Mouse (Mus musculus) natural killer cell, adult 2 months (primary cell): ENCODE measurements around the gene Tnpo1.

Experiments used
- DNase-seq, 2 experiments: peaks; one replicate each; pipeline ENCODE4 v3.0.0; 2022; ENCODE audit warnings: low spot score in 2 of 2

Gene Tnpo1

DNA sequence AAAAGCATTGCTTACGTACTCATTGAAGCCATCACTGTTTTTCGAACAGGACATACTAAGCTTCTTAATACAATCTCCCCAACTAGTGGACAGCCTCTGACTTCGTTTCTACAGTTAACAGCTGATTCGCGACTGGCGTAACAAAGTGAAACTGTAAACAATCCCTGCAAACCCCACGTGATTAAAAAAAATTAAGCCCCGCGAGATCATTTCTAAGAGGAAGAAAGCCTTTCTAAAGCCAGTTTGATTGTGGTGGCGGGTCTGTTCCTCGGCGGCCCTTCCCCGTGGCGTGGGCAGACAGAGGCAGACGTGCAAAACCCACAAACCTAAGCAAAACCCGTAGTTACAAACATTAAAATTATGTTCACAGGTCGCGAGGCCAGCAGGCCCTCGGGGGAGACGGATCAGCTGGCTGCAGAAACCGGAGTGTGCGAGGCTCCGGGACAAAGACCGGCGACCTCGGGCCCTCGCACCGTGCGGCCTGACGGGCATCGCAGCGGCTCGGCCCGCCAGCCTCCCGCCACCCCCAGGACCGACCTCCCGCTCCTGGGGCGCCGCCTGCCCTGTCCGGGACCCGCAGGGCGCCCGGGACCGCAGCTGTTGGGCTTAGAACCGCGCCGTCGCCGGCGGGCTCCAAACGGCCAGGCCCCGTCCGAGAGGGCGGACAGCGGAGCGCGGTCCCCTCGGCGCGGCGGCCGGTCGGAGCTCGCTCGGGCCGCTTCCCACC, 535 bp downstream of the Tnpo1 start:
- peak; percentile 80 to 83 for DNase-seq

DNA sequence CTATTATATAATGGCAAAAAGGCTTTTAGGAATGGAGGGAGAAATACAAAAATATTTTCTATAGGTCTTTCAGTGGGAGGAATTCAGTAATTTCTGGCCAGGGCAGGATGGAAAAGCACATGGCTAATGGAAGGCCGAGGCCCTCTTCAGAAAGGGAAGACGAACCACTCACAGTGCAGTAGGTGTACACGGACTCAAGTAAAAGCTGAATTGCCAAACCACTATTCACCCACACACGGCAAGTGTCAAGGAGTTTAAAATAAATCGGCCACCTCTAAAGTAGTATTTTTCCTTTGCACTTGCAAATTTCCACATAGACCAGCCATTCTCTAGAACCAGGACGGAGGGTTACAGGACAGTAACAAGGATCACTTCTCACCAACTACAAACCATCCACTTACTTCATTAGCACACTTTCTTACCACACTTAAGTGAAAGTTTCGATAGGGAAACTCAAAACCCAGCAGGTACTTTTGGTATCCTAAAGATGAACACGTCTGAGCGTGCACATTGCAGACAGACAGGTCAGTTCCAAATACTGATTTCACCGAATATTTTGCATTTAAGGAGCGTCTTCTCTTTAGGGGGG, 1.2 kb downstream of the Tnpo1 start:
- DNase-seq: peak in 1 of 2 experiments; percentile 8

DNA sequence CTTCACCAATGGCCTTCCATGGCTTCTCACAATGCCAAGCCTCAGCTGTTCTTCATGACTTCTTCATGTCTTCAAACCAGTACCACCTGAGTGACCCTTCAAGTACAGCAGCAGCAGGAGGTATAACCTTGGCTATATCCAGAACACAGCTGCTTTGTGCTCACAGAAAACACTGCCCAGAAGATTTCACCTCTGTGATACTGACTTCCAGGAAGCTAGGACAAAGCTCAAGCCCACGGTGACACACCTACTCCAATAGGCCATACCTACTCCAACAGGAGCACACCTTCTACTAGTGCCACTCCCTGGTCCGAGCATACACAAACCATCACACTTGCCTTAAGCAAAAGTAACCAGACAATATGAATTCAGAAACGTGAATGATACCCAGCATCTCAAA, 3.4 kb downstream of the Tnpo1 start:
- DNase-seq: no peak

DNA sequence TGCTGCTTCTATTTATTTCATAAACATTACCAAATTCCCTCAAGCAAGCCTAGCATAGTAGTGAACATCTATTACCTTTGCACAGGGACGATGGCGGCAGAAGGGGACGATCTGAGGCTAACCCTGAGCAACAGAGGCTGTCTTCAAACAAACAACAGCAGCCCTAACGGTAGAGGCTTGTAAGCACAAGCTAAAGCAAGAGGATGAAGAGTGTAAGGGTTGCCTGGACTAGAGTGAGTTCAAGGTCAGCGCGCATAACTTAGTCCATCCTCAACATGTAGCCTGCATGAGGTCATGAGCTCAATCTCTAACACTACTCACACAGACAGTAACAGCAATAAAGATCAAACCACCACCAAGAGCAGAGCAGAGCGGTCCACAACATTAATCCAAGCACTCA, 4.9 kb downstream of the Tnpo1 start:
- DNase-seq: no peak

DNA sequence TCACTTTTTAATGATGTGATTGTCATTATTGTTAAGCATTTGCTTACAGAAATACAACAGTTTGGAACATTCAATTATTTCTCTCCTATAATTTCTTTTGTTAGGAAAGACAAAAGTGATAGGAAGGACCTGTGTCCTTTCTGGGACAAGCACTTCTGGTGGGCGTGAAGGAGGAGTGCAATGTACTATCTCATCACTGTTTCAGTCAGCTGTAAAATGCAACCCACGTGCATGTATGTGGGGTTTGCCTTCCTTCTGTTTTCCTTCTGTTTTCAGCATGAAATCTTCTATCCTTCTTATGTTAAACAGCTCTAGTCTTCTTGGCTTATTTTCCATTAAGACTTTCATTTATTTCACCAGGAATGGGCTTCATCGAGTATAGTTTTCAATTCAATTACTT, 5.9 kb downstream of the Tnpo1 start:
- DNase-seq: no peak

DNA sequence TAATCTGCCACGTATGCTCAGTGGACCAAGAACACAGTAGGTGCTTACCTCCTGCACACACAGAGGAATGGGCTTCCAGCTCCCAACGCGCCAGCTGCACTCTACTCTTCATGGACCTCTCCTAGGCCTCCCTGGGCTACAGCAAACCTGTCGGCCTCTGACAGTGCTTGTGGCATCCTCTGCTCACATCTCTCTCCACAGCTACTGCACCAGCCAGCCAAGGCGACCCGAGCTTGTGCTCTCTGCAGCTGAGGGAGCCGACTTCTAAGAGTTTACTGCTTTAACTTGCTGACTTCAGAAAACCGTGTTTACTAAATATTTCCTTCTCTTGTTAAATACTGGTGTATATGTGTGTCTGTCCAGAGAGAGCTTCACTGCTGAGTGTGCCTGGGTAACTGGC, 6.5 kb downstream of the Tnpo1 start:
- no peak for DNase-seq

DNA sequence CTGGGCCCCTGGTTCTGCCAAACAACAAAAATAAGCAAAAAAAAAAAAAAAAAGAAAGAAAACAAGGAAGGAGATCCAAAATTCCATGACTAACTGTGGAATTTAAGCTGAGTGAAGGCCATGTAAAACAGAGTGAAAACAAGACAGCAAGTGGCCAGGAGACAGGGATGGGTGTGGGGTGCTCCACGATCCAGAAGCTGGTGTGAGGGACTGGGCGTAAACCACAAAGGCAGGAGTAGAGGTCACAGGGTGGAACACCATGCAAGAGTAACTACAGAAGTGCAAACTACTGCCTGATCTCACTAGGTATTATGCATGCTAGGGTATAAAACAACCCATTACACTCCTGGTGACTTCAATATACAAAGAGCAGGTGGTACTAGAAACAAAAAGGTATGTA, 8.3 kb downstream of the Tnpo1 start:
- no peak for DNase-seq

DNA sequence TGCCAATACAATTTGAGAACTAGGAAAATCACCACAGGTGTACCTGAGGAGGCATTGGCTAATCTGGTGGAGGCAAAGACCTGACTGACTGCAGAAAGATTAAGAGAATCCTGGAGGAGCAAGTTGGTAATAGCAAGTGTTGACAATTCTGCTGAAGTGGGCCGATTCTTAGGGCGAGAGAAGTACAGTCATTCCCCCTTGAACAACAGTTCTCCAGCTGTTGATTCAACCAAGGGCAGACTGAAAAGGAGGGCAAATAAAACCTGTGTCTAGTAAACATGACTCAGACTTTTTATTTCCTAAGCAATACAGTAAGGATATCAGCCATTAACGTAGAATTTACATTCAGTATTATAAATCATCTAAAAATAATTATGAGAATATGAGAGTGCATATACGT, 10.6 kb downstream of the Tnpo1 start:
- DNase-seq: no peak

DNA sequence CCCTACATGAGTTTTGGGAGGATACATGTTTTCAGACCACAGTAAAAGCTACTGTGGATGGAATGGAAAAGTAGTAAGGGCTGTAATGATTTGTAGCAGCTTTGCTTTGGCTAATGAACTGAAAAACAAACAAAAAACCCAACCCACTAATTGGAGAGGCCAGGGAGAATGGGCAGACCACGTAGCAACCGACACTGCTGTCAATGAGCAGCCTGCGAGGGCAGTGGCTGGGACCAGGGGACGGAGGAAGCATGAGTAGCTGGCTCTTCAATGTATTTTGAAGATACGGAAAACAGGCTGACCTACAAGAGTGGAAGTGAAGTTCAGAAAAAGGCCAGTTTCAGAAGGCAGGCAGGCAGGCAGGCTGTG, 11.4 kb downstream of the Tnpo1 start:
- DNase-seq: no peak

DNA sequence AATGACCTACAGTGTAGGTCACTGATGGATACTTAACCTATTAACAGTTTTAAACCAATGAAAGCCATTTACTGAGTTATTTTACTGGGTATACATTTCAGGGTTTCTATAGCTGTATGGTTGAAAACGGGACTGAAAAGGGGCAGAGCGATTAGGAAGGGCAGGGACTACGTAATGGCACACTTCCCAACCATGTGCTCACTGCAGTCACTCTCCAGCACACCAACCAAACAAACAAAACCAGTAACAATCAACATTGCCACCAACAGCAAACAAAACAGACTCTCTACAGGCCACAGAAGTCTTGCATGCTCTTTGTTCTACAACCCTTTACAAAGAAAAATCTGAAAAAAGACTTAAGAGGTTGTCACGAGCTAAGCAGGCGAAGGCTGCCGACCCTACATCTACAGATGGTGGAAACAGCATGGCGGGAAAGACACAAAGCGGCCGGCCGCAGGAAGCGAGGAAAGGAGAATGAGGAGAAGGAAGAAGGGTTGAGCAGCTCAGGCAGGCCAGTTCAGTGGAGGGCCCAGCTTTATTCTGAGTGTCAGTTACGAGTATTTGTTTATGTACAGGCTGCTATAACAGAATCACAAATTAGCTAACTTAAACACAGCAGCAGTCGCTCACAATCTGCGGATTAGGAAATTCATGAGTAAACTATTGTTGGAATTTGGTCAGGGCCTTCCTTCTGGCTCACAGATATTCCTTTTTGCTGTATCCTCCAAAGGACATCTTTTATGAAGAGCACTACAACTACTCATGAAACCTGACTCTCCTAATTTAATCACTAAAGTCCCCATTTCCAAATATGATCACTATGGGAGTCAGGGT, 12.0 kb downstream of the Tnpo1 start:
- DNase-seq: no peak

DNA sequence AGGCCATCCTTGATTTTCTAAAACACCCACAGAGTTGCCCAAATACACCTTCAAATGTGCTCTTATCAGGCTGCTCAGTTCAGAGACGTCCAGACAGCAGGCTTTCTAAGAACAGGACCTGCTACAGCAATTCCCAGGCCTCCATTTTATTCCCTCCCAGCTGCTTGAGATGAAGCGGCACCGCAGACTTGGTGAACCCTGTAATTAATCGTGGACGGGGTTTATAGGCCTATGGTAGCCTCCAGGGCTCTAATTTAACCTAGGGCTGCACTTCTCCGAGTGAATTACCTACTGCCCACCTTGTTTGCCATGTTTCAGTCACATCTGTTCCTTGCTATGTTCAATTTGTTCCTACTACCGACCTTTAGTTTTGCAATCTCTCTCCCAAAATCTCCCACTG, 13.0 kb downstream of the Tnpo1 start:
- DNase-seq: no peak

DNA sequence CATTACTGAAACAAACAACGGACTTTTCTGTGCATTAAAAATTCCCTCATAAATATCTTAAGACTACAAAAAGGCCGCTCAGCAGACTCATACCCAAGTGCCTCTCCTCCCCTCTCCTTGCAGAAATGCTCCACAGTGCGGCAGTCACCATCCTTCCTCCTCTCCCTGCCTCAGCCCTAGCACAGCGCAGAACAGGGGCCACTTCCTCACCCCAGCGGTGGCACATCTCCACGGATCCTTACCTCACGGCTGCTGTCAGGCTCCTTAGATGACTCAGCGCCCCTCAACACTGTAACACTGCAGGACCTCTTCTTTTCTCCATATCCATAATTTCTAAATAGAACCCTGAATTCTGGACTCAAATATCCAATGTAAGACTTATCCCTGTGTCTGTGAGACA, 13.6 kb downstream of the Tnpo1 start:
- DNase-seq: peak in 1 of 2 experiments; percentile 34

DNA sequence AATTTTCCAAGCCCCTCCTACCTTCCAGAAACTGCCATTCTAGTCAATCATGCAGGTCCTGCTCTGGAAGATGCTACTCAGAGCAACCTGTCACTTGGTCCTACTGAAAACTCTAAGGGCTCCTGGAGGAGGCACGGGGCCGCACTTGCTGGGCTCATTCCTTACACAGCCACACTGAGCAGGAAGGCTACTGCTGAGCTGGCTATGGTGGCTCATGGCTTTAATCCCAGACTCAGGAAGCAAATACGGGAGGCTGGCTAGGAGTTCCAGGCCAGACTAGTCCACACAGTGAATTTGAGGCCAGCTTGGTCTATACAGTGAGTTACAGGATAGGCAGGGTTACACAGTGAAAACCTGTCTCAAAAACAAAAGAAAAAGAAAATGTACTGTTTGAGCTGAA, 15.4 kb downstream of the Tnpo1 start:
- no peak for DNase-seq

DNA sequence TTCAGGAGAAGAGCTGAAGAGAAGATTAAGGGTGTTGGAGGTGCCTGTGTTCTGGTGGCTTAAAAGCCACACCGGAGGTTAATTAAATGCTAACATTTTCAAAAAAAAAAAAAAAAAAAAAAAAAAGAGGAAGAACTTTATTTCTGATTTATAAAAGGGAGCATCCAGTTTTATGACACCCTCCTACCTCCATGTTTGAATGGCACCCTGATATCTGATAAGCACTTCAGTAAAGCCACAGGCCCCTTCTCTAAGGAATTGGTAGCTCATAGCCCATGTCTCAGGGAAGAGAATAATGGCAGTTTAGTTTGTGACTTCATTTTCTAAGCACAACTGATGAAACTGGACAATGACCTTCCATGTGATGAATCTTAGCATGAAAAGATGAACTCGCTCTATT, 21.6 kb downstream of the Tnpo1 start:
- DNase-seq: no peak

DNA sequence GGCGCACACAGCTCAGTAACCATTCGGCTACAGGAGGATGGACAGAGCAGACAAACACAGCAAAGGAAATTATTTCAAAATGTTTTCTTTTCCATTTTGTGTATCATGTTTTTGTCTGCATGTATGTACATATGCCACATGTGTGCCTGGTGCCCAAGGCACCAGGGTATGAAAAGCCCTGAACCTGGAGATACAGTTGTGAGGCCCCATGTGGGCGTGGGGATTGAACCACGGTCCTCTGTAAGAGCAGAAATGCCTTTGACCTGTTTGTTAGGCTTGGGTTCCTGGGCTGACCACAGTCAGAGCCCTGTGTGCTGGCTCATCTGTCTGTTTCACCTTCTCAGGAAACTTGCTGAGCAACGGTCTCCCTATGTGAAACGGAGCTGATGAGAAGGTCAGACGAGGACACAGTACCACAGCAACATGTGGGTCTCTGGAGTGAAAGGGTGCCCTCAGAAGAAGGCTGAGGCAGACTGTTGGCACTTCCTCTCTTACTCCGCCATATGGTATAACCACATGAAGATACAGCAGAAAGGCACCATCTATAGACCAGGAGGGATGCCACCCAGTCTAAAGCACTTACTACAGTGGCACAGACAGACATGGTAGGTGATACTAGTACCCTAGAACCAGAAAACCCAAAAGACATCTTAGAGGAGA, 23.7 kb downstream of the Tnpo1 start:
- DNase-seq: peak; percentile 13 to 19

DNA sequence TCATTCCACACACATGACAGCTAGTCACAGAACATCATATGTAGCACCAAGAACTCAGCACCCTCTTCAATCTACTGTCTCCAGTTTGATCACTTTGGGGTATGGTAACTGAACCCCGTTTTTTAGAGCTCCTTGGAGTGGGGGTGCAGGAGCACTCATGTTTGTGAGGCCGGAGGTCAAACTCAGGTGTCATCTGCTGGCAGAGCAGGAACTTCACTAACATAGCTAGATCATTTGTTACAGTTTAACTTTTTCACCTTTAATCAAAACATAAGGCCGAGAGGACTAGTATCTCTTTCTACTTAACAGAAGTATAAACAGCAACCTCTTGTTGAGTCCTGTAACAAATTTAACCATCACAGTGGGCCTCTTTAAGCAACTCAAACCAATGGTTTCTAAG, 26.6 kb downstream of the Tnpo1 start:
- no peak for DNase-seq

DNA sequence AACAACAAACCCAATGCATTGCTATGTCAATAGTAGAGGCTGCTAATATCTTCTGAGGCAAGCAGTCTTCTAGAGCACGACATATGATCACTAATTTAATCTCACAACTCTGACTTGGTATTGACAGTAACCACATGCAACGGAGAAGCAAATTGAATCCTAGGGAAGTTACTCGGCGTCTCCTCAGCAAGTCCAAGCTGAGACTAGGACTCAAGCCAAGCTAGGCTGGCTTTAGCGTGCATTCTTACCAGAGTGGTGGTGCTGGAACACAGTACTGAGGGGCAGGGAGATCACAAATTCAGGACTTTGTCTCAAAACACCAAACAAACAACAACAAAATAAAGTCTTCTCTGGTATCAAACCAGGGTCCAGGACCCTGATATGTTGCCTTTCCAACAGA, 28.6 kb downstream of the Tnpo1 start:
- no peak for DNase-seq

DNA sequence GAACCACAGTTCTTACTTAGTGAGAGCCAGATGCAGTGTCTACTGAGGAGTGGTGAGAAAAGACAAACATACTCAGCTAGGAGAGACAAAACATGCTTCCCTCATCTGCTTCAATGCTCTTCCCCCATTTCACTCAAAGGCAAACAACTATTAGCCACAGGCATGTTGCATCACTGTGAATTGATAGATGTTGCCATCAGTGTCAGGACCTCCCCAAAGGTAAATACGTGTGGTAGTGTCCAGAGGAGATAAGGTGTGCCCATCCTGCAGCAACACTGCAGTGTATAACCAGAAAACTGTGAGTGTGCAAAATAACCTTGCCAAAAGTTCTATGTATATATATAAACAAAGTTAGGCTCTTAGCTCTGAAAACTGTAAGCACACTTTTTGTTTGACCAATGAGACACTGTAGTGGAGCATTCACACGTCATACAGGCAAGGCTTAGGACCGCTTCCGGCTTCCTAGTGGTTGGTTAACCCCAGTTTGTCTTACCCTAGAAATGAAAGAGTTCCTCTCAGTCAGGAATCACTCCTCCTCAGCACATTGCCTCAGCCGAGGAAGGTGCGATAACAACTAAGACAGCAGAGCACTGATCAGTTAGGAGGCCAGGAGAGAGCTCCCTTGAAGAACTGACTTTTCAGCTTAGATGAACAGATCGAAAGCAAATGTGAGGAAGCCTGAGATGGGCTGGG, 29.6 kb downstream of the Tnpo1 start:
- peak; percentile 30 to 46 for DNase-seq

DNA sequence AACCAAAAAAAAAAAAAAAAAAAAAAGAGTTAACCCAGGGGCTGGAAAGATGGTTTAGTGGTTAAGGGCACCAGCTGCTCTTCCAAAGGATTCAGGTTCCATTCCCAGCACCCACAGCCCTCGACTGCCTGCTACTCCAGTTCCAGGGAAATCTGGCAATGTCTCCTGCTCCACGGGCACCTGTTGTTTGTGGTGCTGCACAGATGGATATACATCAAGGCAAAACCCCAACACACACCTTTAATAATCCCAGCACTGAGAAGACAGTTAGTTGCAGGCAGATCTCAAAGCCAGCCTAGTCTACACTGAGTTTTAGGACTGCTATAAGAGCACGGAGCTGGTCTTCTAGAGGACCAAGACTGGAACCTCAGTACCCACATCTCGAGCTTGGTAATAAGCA, 30.2 kb downstream of the Tnpo1 start:
- DNase-seq: no peak

DNA sequence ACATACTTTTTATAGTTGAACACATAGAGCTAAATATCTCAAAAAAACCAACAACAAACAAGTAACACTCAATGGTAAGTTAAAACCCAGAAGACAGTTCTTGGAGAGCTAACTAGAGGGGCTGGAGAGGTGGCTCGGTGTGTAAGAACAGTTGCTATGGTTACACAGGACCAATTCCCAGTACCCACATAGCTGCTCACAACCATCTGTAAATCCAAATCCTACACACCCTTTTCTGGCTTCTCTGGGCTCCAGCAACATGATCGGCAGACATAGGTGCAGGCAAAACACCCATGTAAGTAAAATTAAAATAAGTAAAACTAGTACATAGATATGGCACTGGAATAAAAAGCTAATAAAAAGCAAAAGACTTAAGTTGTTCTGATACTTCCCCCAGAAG, 31.3 kb downstream of the Tnpo1 start:
- no peak for DNase-seq

DNA sequence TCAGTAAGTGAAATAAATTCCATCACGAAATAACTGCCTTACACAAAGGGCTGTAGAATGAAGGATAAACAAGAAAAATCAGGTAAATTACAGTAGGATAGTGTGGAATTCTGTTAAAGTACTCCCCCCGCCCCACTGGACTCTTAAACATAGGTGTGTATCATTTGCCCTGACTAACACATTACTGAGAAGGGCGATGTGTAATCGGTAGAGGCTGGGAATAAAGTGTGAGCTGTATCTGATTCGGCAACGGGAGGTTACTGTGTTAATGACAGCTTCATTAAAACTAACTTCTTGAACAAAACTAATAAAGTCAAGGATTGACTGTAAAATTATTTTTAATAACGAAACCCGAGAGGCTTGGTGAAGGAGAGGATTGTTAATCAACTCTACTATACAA, 34.7 kb downstream of the Tnpo1 start:
- no peak for DNase-seq

DNA sequence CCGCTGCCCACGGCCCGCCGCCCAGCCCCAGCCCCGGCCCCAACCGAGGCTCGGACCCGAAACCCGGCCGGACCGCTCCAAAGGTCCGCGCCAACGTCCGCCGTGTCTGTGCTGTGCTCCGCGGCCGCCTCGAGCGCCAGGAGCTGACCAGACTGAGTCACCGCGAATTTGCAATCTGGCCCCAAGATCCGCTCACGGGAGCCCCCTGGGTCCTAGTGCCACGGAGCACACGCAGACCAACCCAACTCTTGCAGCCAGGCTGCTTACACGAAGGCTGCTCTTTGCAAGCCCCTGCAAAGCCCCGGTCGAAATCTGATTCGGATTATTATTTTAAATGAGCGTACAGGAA, 35.3 kb downstream of the Tnpo1 start:
- peak; percentile 74 to 76 for DNase-seq
